Mouse (Mus musculus): Measurements from ENCODE around the gene Irf3. TPM values are rescaled to one million over a fixed set of nuclear protein-coding genes. Genes with fewer than 3 reads are reported as not detected.

Irf3 gene
- polyA plus RNA-seq, 1 experiment from 2014 or later = 90.4 TPM

- no peak for DNase-seq (ENCODE audit: low spot score)
- TF ChIP-seq EP300 (IDR thresholded peaks at IDR 0.05) (no peak), CTCF (IDR thresholded peaks at IDR 0.05) (no peak)
- 92% methylated on average over 19 of the region's 19 CpGs for WGBS
- H3K4me3 ChIP-seq (ENCODE audit: low read depth, low read length) = no peak overlapping the region
- no peak overlapping the region for H3K27ac ChIP-seq (ENCODE audit: low read length)
- H3K9me3 ChIP-seq (ENCODE audit: low read length) = no peaks in the 10 kb centered on the region
- H3K36me3 ChIP-seq (ENCODE audit: insufficient read depth, low read length) = peaks cover 40% of the 10 kb centered on the region
- ATAC-seq = no peak
- no peaks in the 10 kb centered on the region for H3K27me3 ChIP-seq (replicated peaks; ENCODE audit: insufficient read depth, low read length)
- H3K4me1 ChIP-seq (ENCODE audit: insufficient read depth, low read depth, low read length) = no peaks in the 10 kb centered on the region
- H3K4me2 ChIP-seq (replicated peaks; ENCODE audit: low read depth, low read length) = no peak overlapping the region
- no peak overlapping the region for H3K9ac ChIP-seq (replicated peaks; ENCODE audit: low read depth)
Measured at GRCm38 (mm10) chr7:45008411-45008810, 11.0 kb downstream of the Irf3 start.

DNA sequence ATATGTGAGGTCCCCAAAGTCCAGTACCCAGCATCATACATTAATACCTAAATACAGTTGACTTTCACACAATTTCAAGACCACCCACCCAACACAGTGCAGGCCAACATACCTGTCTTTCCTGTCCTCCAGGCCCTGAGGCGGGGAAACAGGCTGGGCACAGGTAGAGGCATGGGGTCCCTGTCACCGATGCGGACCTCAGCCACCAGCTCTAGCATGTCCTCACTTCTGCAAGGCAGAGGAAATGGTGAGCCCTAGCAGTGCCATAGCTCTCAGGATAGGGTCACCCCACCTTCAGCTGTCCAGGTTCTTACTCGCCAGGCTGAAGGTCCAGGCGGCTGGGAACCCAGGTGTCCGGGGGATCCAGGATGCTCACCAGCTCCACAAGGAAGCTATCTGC lies 14.6 kb downstream of the Irf3 start:
- Histone ChIP-seq H3K4me1 (ENCODE audit: insufficient read depth, low read depth, low read length) (no peaks in the 10 kb centered on the region), H3K4me2 (replicated peaks; ENCODE audit: low read depth, low read length) (no peak overlapping the region), H3K27ac (ENCODE audit: low read length) (no peak overlapping the region), H3K27me3 (replicated peaks; ENCODE audit: insufficient read depth, low read length) (no peaks in the 10 kb centered on the region), H3K4me3 (ENCODE audit: low read depth, low read length) (no peak overlapping the region), H3K9me3 (ENCODE audit: low read length) (no peaks in the 10 kb centered on the region), H3K36me3 (ENCODE audit: insufficient read depth, low read length) (peaks cover 21% of the 10 kb centered on the region), H3K9ac (replicated peaks; ENCODE audit: low read depth) (no peak overlapping the region)
- ATAC-seq (no peak), DNase-seq (ENCODE audit: low spot score) (no peak)
- WGBS = 97% methylated on average over 6 of the region's 6 CpGs
- TF ChIP-seq EP300 (IDR thresholded peaks at IDR 0.05) (no peak), CTCF (IDR thresholded peaks at IDR 0.05) (no peak)

DNA sequence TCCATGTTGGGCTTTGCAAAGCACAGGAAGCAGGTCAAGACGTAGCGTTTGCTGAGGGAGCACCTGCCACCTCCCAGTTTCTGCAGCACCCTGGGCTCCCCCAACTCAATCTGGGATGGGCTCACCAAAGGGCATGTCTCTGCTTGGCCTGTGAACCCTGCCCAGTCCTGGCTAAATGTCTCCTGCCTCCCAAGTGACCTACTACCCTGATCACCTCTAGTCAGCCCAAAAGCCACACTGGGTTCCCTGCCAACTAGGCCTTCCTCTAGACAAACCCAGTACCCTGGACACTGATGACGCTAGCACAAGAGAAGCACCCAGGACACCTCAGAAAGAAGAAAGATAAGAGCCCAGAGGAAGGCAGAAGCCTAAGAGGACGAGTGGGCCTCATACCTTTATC lies 15.4 kb downstream of the Irf3 start:
- no peak overlapping the region for H3K9ac ChIP-seq (replicated peaks; ENCODE audit: low read depth)
- no peaks in the 10 kb centered on the region for H3K4me1 ChIP-seq (ENCODE audit: insufficient read depth, low read depth, low read length)
- no peak for ATAC-seq
- no peak for DNase-seq (ENCODE audit: low spot score)
- WGBS = 87% methylated on average over 4 of the region's 4 CpGs
- H3K36me3 ChIP-seq (ENCODE audit: insufficient read depth, low read length) = peaks cover 14% of the 10 kb centered on the region
- no peak overlapping the region for H3K27ac ChIP-seq (ENCODE audit: low read length)
- H3K27me3 ChIP-seq (replicated peaks; ENCODE audit: insufficient read depth, low read length) = no peaks in the 10 kb centered on the region
- H3K4me3 ChIP-seq (ENCODE audit: low read depth, low read length) = no peak overlapping the region
- H3K4me2 ChIP-seq (replicated peaks; ENCODE audit: low read depth, low read length) = no peak overlapping the region
- TF ChIP-seq EP300 (IDR thresholded peaks at IDR 0.05) = no peak
- no peak for TF ChIP-seq CTCF (IDR thresholded peaks at IDR 0.05)
- no peaks in the 10 kb centered on the region for H3K9me3 ChIP-seq (ENCODE audit: low read length)

GRCm38 (mm10) chr7:45013366-45014095 lies 16.1 kb downstream of the Irf3 start:
- ATAC-seq (no peak), DNase-seq (ENCODE audit: low spot score) (no peak)
- 94% methylated on average over 16 of the region's 16 CpGs for WGBS
- Histone ChIP-seq H3K4me2 (replicated peaks; ENCODE audit: low read depth, low read length) (no peak overlapping the region), H3K4me3 (ENCODE audit: low read depth, low read length) (no peak overlapping the region), H3K27ac (ENCODE audit: low read length) (no peak overlapping the region), H3K36me3 (ENCODE audit: insufficient read depth, low read length) (peaks cover 12% of the 10 kb centered on the region), H3K27me3 (replicated peaks; ENCODE audit: insufficient read depth, low read length) (no peaks in the 10 kb centered on the region), H3K4me1 (ENCODE audit: insufficient read depth, low read depth, low read length) (0 out of 2 replicates have a peak, but pooled peaks cover 2% of the 10 kb centered on the region), H3K9ac (replicated peaks; ENCODE audit: low read depth) (no peak overlapping the region), H3K9me3 (ENCODE audit: low read length) (no peaks in the 10 kb centered on the region)
- TF ChIP-seq CTCF (IDR thresholded peaks at IDR 0.05) (no peak), EP300 (IDR thresholded peaks at IDR 0.05) (no peak)

GRCm38 (mm10) chr7:45014096-45014451 lies 16.6 kb downstream of the Irf3 start:
- Histone ChIP-seq H3K4me2 (replicated peaks; ENCODE audit: low read depth, low read length) (no peak overlapping the region), H3K9me3 (ENCODE audit: low read length) (no peaks in the 10 kb centered on the region), H3K9ac (replicated peaks; ENCODE audit: low read depth) (no peak overlapping the region), H3K27ac (ENCODE audit: low read length) (no peak overlapping the region), H3K36me3 (ENCODE audit: insufficient read depth, low read length) (peaks cover 11% of the 10 kb centered on the region), H3K4me3 (ENCODE audit: low read depth, low read length) (no peak overlapping the region), H3K27me3 (replicated peaks; ENCODE audit: insufficient read depth, low read length) (no peaks in the 10 kb centered on the region), H3K4me1 (ENCODE audit: insufficient read depth, low read depth, low read length) (0 out of 2 replicates have a peak, but pooled peaks cover 5% of the 10 kb centered on the region)
- WGBS = 85% methylated on average over 3 of the region's 3 CpGs
- no peak for DNase-seq (ENCODE audit: low spot score)
- TF ChIP-seq EP300 (IDR thresholded peaks at IDR 0.05) (no peak), CTCF (IDR thresholded peaks at IDR 0.05) (no peak)
- ATAC-seq = no peak

DNA sequence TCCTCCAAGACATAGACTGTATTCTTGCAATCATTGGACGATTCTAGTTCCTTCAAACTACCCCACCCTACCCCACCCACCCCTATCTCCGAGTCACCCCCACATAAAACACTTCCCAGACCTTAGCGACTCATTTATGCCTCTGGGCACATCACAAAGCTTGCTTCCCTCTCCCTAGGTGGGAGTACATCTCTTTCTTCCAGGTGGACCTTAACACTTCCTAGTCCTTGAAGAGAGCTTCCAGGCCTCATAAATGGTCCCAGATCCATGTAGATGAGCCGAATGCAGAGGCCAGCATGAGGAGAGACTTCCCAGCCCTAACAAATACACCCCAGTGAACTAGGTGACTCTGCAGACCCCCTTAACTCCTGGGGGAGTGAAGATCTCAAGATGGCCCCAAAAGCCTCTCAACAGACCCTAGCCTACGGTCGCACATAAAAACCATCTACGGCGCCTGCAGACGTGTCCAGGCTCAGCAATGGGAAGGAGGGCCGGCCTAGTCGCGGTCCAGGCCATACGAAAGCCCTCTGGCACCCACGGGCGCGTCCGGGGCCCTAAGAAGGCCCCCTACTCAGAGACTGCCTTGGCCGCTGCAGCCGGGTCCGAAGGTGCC lies 18.0 kb downstream of the Irf3 start:
- Histone ChIP-seq H3K4me2 (replicated peaks; ENCODE audit: low read depth, low read length) (peak overlapping the region; percentile 76), H3K4me3 (ENCODE audit: low read depth, low read length) (peak overlapping the region; percentile 75), H3K9ac (replicated peaks; ENCODE audit: low read depth) (peak overlapping the region; percentile 91), H3K27me3 (replicated peaks; ENCODE audit: insufficient read depth, low read length) (no peaks in the 10 kb centered on the region), H3K36me3 (ENCODE audit: insufficient read depth, low read length) (peaks cover 5% of the 10 kb centered on the region; the same call in 1 of the 2 replicates), H3K9me3 (ENCODE audit: low read length) (no peaks in the 10 kb centered on the region), H3K4me1 (ENCODE audit: insufficient read depth, low read depth, low read length) (0 out of 2 replicates have a peak, but pooled peaks cover 5% of the 10 kb centered on the region), H3K27ac (ENCODE audit: low read length) (peak overlapping the region; percentile 100)
- no peak for TF ChIP-seq CTCF (IDR thresholded peaks at IDR 0.05)
- TF ChIP-seq EP300 (IDR thresholded peaks at IDR 0.05) = no peak
- no peak for ATAC-seq
- no peak for DNase-seq (ENCODE audit: low spot score)
- WGBS = 1% methylated on average over 20 of the region's 20 CpGs

Data from lung, postnatal 0 days (tissue).